ENCODE assay signal across 14 mouse cellular contexts in genomic region chr4:127501881-127502280, GRCm38 (mm10).
"Had no signal": no experiment of that assay in that cellular context is flagged by ENCODE, and none has a peak within 500 bp of the region (broad histone marks: within the 10 kb centered on the region; RNA-seq: fewer than 3 reads in every experiment).

No protein-coding gene starts in this region.

- DNase-seq: kidney, postnatal 10 days; kidney, postnatal 4 days; liver, embryonic 13.5 days; liver, postnatal 0 days; right cerebral cortex, adult 18-20 months; thymus, adult 2 months; thymus, postnatal 25 days had no signal

- ATAC-seq: liver, postnatal 0 days had no signal

- H3K4me1 ChIP-seq: limb, embryonic 15.5 days; liver, embryonic 13.5 days; lung, embryonic 15.5 days; midbrain, embryonic 12.5 days; stomach, embryonic 15.5 days had no signal

- H3K27me3 ChIP-seq: limb, embryonic 15.5 days; liver, embryonic 13.5 days; lung, embryonic 15.5 days; midbrain, embryonic 12.5 days; neural tube, embryonic 15.5 days; stomach, embryonic 15.5 days had no signal

- H3K4me3 ChIP-seq: layer of hippocampus, adult 2 months; limb, embryonic 15.5 days; liver, embryonic 13.5 days; lung, embryonic 15.5 days; midbrain, embryonic 12.5 days; myocyte; neural tube, embryonic 15.5 days; stomach, embryonic 15.5 days had no signal

- H3K27ac ChIP-seq: layer of hippocampus, adult 2 months; limb, embryonic 15.5 days; liver, embryonic 13.5 days; lung, embryonic 15.5 days; midbrain, embryonic 12.5 days; neural tube, embryonic 15.5 days; stomach, embryonic 15.5 days had no signal
